Mouse (Mus musculus): ENCODE measurements around the gene Slc26a6. TPM values are rescaled to one million over a fixed set of nuclear protein-coding genes. Genes with fewer than 3 reads are reported as not detected.

The Slc26a6 gene
- total and polyA plus RNA-seq, 2 experiments: 5.4 to 5.6 TPM

DNA sequence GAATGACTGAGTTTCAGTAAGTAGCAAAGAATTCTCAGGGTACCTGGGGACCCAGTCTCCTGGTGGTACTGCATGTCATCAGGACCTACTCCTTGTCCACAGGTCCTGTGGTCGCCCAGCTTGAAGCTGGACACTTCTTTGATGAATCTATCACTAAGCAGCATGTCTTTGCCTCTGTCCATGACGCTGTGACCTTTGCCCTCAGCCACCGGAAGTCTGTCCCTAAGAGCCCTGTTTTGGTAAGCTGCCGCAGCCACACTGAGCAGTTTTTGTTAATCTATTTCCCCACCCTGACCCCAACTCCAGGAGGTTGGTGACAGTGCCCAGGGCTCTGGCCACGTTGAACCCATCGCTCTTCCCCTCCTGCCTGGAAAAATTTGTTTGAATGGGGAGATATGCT lies 59.2 kb downstream of the Slc26a6 start:
- Histone ChIP-seq H3K4me3 (ENCODE audit: insufficient read depth, low read depth, low read length) (no peak overlapping the region), H3K36me3 (ENCODE audit: control insufficient read depth, insufficient read depth, low read length) (no peaks in the 10 kb centered on the region), H3K4me1 (ENCODE audit: control insufficient read depth, insufficient read depth, low read length) (peaks cover 2% of the 10 kb centered on the region; the same call in 1 of the 2 replicates), H3K27me3 (ENCODE audit: control insufficient read depth, insufficient read depth, low read length) (no peaks in the 10 kb centered on the region), H3K9ac (ENCODE audit: low read depth, low read length) (no peak overlapping the region), H3K79me2 (ENCODE audit: control insufficient read depth, insufficient read depth, low read length) (no peaks in the 10 kb centered on the region), H3K27ac (replicated peaks; ENCODE audit: insufficient read depth, low read depth, low read length) (no peak overlapping the region)
- DNase-seq (ENCODE audit: extremely low read depth, low read depth, low spot score): peak; percentile 37
- no peak for TF ChIP-seq CTCF (IDR thresholded peaks at IDR 0.05; ENCODE audit: low read depth, low read length)
- TF ChIP-seq POLR2A (IDR thresholded peaks at IDR 0.05; ENCODE audit: extremely low read depth, insufficient read depth, low read length): no peak
- WGBS: 43% methylated on average over 6 of the region's 6 CpGs

DNA sequence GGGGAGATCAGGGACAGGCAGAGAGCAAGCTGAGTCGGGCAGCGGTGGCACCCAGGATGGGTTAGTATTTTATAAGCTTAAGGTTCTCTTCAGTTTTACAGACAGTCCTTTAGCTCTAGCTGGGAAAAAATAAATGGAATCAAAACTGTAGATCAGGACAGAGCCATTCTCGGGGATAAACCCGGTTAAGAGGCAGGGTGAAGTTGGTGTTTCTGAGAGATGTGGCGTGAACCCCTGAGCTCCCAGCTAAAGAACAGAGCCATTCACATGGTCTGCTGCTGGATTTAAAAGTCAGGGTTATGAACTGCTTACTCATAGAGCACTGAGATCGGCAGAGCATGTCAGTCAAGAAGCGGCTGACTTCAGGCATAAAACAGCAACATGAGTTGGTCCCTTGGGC lies 60.1 kb downstream of the Slc26a6 start:
- H3K36me3 ChIP-seq (ENCODE audit: control insufficient read depth, insufficient read depth, low read length): no peaks in the 10 kb centered on the region
- peaks cover 2% of the 10 kb centered on the region; the same call in 1 of the 2 replicates for H3K4me1 ChIP-seq (ENCODE audit: control insufficient read depth, insufficient read depth, low read length)
- TF ChIP-seq POLR2A (IDR thresholded peaks at IDR 0.05; ENCODE audit: extremely low read depth, insufficient read depth, low read length) (no peak), CTCF (IDR thresholded peaks at IDR 0.05; ENCODE audit: low read depth, low read length) (no peak)
- no peaks in the 10 kb centered on the region for H3K79me2 ChIP-seq (ENCODE audit: control insufficient read depth, insufficient read depth, low read length)
- no peak overlapping the region for H3K27ac ChIP-seq (replicated peaks; ENCODE audit: insufficient read depth, low read depth, low read length)
- H3K27me3 ChIP-seq (ENCODE audit: control insufficient read depth, insufficient read depth, low read length): no peaks in the 10 kb centered on the region
- WGBS: 87% methylated on average over 7 of the region's 7 CpGs
- no peak overlapping the region for H3K4me3 ChIP-seq (ENCODE audit: insufficient read depth, low read depth, low read length)
- no peak overlapping the region for H3K9ac ChIP-seq (ENCODE audit: low read depth, low read length)
- no peak for DNase-seq (ENCODE audit: extremely low read depth, low read depth, low spot score)

DNA sequence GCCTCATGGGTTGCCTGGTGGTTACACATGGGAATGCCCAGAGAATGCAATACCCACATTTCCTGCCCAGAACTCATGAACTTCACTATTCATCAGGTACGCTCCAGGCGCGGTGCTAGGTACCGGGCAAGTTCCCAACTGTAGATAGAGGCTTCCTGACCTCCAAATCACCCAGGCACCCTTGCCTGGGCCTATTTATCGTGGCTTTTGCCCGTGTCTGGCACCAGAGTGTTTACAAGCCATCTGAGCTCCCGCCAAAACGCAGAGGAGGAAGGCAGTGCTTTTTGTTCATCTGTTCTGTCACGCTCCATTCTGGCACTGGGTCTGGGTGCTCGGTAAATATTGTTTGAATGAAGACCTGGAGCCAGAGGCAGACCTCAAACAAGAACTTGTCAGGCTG lies 60.5 kb downstream of the Slc26a6 start:
- H3K36me3 ChIP-seq (ENCODE audit: control insufficient read depth, insufficient read depth, low read length): no peaks in the 10 kb centered on the region
- 19% methylated on average over 10 of the region's 10 CpGs for WGBS
- H3K4me3 ChIP-seq (ENCODE audit: insufficient read depth, low read depth, low read length): no peak overlapping the region
- peaks cover 2% of the 10 kb centered on the region; the same call in 1 of the 2 replicates for H3K4me1 ChIP-seq (ENCODE audit: control insufficient read depth, insufficient read depth, low read length)
- DNase-seq (ENCODE audit: extremely low read depth, low read depth, low spot score): peak; percentile 79
- no peak overlapping the region for H3K27ac ChIP-seq (replicated peaks; ENCODE audit: insufficient read depth, low read depth, low read length)
- H3K79me2 ChIP-seq (ENCODE audit: control insufficient read depth, insufficient read depth, low read length): no peaks in the 10 kb centered on the region
- TF ChIP-seq CTCF (IDR thresholded peaks at IDR 0.05; ENCODE audit: low read depth, low read length) (no peak), POLR2A (IDR thresholded peaks at IDR 0.05; ENCODE audit: extremely low read depth, insufficient read depth, low read length) (no peak)
- H3K27me3 ChIP-seq (ENCODE audit: control insufficient read depth, insufficient read depth, low read length): no peaks in the 10 kb centered on the region
- H3K9ac ChIP-seq (ENCODE audit: low read depth, low read length): no peak overlapping the region

DNA sequence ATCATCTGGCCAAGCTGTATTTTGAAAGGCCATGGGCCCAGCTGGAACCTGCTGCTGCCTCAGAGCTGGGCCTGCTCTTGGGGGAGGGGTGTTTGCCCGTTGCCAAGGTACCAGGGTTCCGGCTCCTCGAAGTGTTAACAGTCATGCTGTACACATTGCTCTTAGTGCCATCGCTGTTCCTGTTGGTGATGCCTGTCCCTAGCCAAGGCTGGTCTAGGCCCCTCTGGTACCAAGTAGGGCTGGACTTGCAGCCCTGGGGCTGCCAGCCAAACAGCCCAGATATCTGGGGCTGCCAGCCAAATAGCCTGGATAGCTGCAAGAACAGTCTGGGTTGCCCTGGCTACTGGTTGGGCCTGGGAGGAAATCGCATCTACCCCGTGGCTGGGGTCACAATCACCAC lies 61.4 kb downstream of the Slc26a6 start, which contains the start of gene Tmem89:
Gene Tmem89 (plus strand): TSS at position 129 of the 400 bp plus-strand sequence.
- Histone ChIP-seq H3K9ac (ENCODE audit: low read depth, low read length) (no peak within 1 kb of the TSS), H3K79me2 (ENCODE audit: control insufficient read depth, insufficient read depth, low read length) (no peaks in the 10 kb centered on the region), H3K4me3 (ENCODE audit: insufficient read depth, low read depth, low read length) (no peak within 1 kb of the TSS), H3K27me3 (ENCODE audit: control insufficient read depth, insufficient read depth, low read length) (no peaks in the 10 kb centered on the region), H3K36me3 (ENCODE audit: control insufficient read depth, insufficient read depth, low read length) (no peaks in the 10 kb centered on the region), H3K27ac (replicated peaks; ENCODE audit: insufficient read depth, low read depth, low read length) (no peak within 1 kb of the TSS), H3K4me1 (ENCODE audit: control insufficient read depth, insufficient read depth, low read length) (peaks cover 2% of the 10 kb centered on the region; the same call in 1 of the 2 replicates)
- no peak for TF ChIP-seq CTCF (IDR thresholded peaks at IDR 0.05; ENCODE audit: low read depth, low read length)
- no peak for TF ChIP-seq POLR2A (IDR thresholded peaks at IDR 0.05; ENCODE audit: extremely low read depth, insufficient read depth, low read length)
- WGBS: 59% methylated on average over 6 of the region's 6 CpGs
- peak; percentile 38 for DNase-seq (ENCODE audit: extremely low read depth, low read depth, low spot score)

DNA sequence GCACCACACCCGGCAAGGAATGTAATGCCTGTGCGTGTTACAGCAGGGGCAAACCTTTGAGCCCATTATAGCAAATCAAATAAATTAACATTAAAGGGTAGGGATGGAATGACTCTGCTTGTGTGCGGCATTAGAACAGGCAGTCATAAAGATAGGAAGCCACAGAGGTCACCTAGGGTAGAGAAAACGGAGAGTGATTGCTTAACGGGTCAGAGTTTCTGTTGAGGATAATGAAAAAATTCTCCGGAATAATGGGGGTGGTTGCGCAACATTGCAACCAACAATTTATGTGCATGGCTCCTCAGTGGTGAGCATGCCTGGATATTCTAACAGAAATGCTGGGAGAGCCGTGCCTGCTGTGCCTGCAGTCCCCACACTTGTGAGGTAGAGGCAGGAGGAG lies 72.8 kb downstream of the Slc26a6 start:
- WGBS: 21% methylated on average over 8 of the region's 8 CpGs
- peak; percentile 60 for DNase-seq (ENCODE audit: extremely low read depth, low read depth, low spot score)
- Histone ChIP-seq H3K27me3 (ENCODE audit: control insufficient read depth, insufficient read depth, low read length) (peaks cover 2% of the 10 kb centered on the region; the same call in 1 of the 2 replicates), H3K4me3 (ENCODE audit: insufficient read depth, low read depth, low read length) (no peak overlapping the region), H3K79me2 (ENCODE audit: control insufficient read depth, insufficient read depth, low read length) (no peaks in the 10 kb centered on the region), H3K36me3 (ENCODE audit: control insufficient read depth, insufficient read depth, low read length) (no peaks in the 10 kb centered on the region), H3K9ac (ENCODE audit: low read depth, low read length) (no peak overlapping the region), H3K4me1 (ENCODE audit: control insufficient read depth, insufficient read depth, low read length) (no peaks in the 10 kb centered on the region; the same call in 1 of the 2 replicates), H3K27ac (replicated peaks; ENCODE audit: insufficient read depth, low read depth, low read length) (no peak overlapping the region)
- TF ChIP-seq POLR2A (IDR thresholded peaks at IDR 0.05; ENCODE audit: extremely low read depth, insufficient read depth, low read length): no peak
- TF ChIP-seq CTCF (IDR thresholded peaks at IDR 0.05; ENCODE audit: low read depth, low read length): no peak

DNA sequence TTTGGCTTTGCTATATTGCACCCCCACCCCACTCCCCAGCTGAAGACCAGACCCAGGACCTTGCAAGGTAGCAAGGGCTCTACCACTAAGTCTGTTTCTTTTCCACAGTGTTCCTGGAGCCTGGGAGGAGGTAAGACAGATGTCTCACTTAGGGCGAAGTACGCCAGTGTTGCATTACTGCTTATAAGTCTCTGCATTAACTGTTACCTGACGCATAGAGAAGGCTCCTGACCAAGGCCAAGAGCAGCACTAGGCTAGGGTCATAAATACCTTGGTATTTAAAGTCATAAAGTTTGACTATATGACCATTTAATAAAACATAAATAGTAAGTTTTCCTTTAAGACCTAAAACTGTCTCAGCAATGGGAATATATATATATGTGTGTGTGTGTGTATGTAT lies 75.3 kb downstream of the Slc26a6 start:
- DNase-seq (ENCODE audit: extremely low read depth, low read depth, low spot score): no peak
- Histone ChIP-seq H3K27me3 (ENCODE audit: control insufficient read depth, insufficient read depth, low read length) (no peaks in the 10 kb centered on the region), H3K9ac (ENCODE audit: low read depth, low read length) (no peak overlapping the region), H3K79me2 (ENCODE audit: control insufficient read depth, insufficient read depth, low read length) (no peaks in the 10 kb centered on the region), H3K36me3 (ENCODE audit: control insufficient read depth, insufficient read depth, low read length) (no peaks in the 10 kb centered on the region), H3K4me1 (ENCODE audit: control insufficient read depth, insufficient read depth, low read length) (no peaks in the 10 kb centered on the region; the same call in 1 of the 2 replicates), H3K4me3 (ENCODE audit: insufficient read depth, low read depth, low read length) (no peak overlapping the region), H3K27ac (replicated peaks; ENCODE audit: insufficient read depth, low read depth, low read length) (no peak overlapping the region)
- TF ChIP-seq CTCF (IDR thresholded peaks at IDR 0.05; ENCODE audit: low read depth, low read length): no peak
- TF ChIP-seq POLR2A (IDR thresholded peaks at IDR 0.05; ENCODE audit: extremely low read depth, insufficient read depth, low read length): no peak
- 91% methylated on average over 3 of the region's 3 CpGs for WGBS

Data from liver, adult 2 months (tissue).